Mouse (Mus musculus): ENCODE results near the gene Adgre5. TPM values are rescaled to one million over a fixed set of nuclear protein-coding genes. Genes with fewer than 3 reads are reported as not detected.

The Adgre5 gene
- polyA plus RNA-seq, 1 experiment from 2014 or later: 17.1 TPM

DNA sequence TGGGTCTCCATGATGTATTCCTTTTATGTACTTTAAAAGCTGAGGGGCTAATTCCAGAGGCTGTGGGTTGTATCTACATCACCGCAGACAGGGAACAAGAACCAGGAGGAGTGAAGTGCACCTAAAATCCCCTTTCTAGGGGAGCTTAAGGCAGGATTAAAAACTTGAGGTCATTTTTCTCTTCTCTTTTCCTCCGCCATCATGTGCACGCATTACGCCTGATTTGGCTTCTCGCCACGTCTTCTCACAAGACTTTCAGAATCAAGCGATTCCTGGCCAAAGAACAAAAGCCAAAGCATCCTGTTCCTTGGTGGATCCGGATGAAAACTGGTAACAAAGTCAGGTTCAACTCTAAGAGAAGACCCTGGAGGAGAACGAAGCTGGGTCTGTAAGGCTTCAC, 8.1 kb upstream of the Adgre5 start:
- WGBS: 51% methylated on average over 9 of the region's 9 CpGs

DNA sequence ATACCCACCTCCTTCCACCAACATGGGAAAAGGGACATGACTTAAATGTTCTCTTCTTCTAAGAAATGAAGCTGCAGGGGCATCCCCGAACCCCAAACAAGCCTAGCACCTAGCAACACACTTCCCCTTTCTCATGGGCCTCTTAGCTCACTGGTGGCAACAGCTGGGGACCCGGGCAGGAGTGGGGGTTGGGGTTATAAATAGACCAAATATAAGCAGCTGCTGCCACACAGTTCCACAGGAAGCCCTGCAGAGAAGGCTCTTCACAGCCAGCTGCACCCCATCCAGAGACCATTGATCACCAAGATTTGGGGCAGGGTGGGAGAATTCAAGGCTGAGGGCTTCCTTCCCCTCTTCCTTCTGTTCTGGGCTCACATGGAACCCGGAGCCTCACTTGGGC, 7.6 kb upstream of the Adgre5 start:
- peak; percentile 64; the same call in 1 of the 2 replicates for ATAC-seq (ENCODE audit: low FRiP score, low TSS enrichment)
- WGBS: 35% methylated on average over 3 of the region's 3 CpGs
- no peak overlapping the region for H3K4me3 ChIP-seq (ENCODE audit: low read depth, low read length)
- no peak overlapping the region for H3K9ac ChIP-seq (ENCODE audit: low read length)
- peak overlapping the region; percentile 61; the same call in 1 of the 2 replicates for H3K27ac ChIP-seq (replicated peaks)
- no peaks in the 10 kb centered on the region for H3K9me3 ChIP-seq (ENCODE audit: control insufficient read depth, low read length)
- DNase-seq (ENCODE audit: low spot score): peak; percentile 18
- TF ChIP-seq CTCF (IDR thresholded peaks at IDR 0.05; ENCODE audit: low read depth) (no peak), EP300 (optimal IDR thresholded peaks at IDR 0.05) (no peak)
- no peaks in the 10 kb centered on the region for H3K27me3 ChIP-seq (ENCODE audit: control insufficient read depth, insufficient read depth, low read length)
- H3K36me3 ChIP-seq (ENCODE audit: control insufficient read depth, insufficient read depth, low read length): no peaks in the 10 kb centered on the region
- no peak overlapping the region for H3K4me2 ChIP-seq (replicated peaks; ENCODE audit: low read depth)
- 0 out of 2 replicates have a peak, but pooled peaks cover 2% of the 10 kb centered on the region for H3K4me1 ChIP-seq (replicated peaks; ENCODE audit: control insufficient read depth, insufficient read depth)

More for the DNA sequence above, 8.1 kb upstream of the Adgre5 start:
- no peak for TF ChIP-seq EP300 (optimal IDR thresholded peaks at IDR 0.05)
- TF ChIP-seq CTCF (IDR thresholded peaks at IDR 0.05; ENCODE audit: low read depth): no peak
- Histone ChIP-seq H3K27me3 (ENCODE audit: control insufficient read depth, insufficient read depth, low read length) (no peaks in the 10 kb centered on the region), H3K27ac (replicated peaks) (0 out of 2 replicates have a peak overlapping the region, but pooled peaks have one; percentile 30), H3K36me3 (ENCODE audit: control insufficient read depth, insufficient read depth, low read length) (no peaks in the 10 kb centered on the region), H3K9me3 (ENCODE audit: control insufficient read depth, low read length) (no peaks in the 10 kb centered on the region), H3K4me1 (replicated peaks; ENCODE audit: control insufficient read depth, insufficient read depth) (0 out of 2 replicates have a peak, but pooled peaks cover 2% of the 10 kb centered on the region), H3K4me2 (replicated peaks; ENCODE audit: low read depth) (no peak overlapping the region), H3K4me3 (ENCODE audit: low read depth, low read length) (no peak overlapping the region), H3K9ac (ENCODE audit: low read length) (no peak overlapping the region)
- DNase-seq (ENCODE audit: low spot score) (no peak), ATAC-seq (ENCODE audit: low FRiP score, low TSS enrichment) (no peak)

- peak; percentile 69; the same call in 1 of the 2 replicates for ATAC-seq (ENCODE audit: low FRiP score, low TSS enrichment)
- peak overlapping the region; percentile 61 for H3K27ac ChIP-seq (replicated peaks)
- H3K36me3 ChIP-seq (ENCODE audit: control insufficient read depth, insufficient read depth, low read length): no peaks in the 10 kb centered on the region
- H3K4me1 ChIP-seq (replicated peaks; ENCODE audit: control insufficient read depth, insufficient read depth): 0 out of 2 replicates have a peak, but pooled peaks cover 2% of the 10 kb centered on the region
- H3K4me3 ChIP-seq (ENCODE audit: low read depth, low read length): peak overlapping the region; percentile 27
- peak overlapping the region; percentile 51 for H3K4me2 ChIP-seq (replicated peaks; ENCODE audit: low read depth)
- TF ChIP-seq CTCF (IDR thresholded peaks at IDR 0.05; ENCODE audit: low read depth) (peak; percentile 30), EP300 (optimal IDR thresholded peaks at IDR 0.05) (no peak)
- H3K9me3 ChIP-seq (ENCODE audit: control insufficient read depth, low read length): no peaks in the 10 kb centered on the region
- DNase-seq (ENCODE audit: low spot score): no peak
- H3K9ac ChIP-seq (ENCODE audit: low read length): peak overlapping the region; percentile 50
- 3% methylated on average over 28 of the region's 28 CpGs for WGBS
- H3K27me3 ChIP-seq (ENCODE audit: control insufficient read depth, insufficient read depth, low read length): no peaks in the 10 kb centered on the region
Observed at GRCm38 (mm10) chr8:83747661-83748346, 6.7 kb upstream of the Adgre5 start.

GRCm38 (mm10) chr8:83744070-83744469, 2.9 kb upstream of the Adgre5 start:
- H3K9ac ChIP-seq (ENCODE audit: low read length): no peak overlapping the region
- no peak overlapping the region for H3K27ac ChIP-seq (replicated peaks)
- 82% methylated on average over 4 of the region's 4 CpGs for WGBS
- DNase-seq (ENCODE audit: low spot score) (no peak), ATAC-seq (ENCODE audit: low FRiP score, low TSS enrichment) (no peak)
- H3K4me3 ChIP-seq (ENCODE audit: low read depth, low read length): no peak overlapping the region
- no peaks in the 10 kb centered on the region for H3K27me3 ChIP-seq (ENCODE audit: control insufficient read depth, insufficient read depth, low read length)
- H3K4me1 ChIP-seq (replicated peaks; ENCODE audit: control insufficient read depth, insufficient read depth): peaks cover 5% of the 10 kb centered on the region; the same call in 1 of the 2 replicates
- no peak overlapping the region for H3K4me2 ChIP-seq (replicated peaks; ENCODE audit: low read depth)
- TF ChIP-seq CTCF (IDR thresholded peaks at IDR 0.05; ENCODE audit: low read depth) (no peak), EP300 (optimal IDR thresholded peaks at IDR 0.05) (no peak)
- no peaks in the 10 kb centered on the region for H3K9me3 ChIP-seq (ENCODE audit: control insufficient read depth, low read length)
- H3K36me3 ChIP-seq (ENCODE audit: control insufficient read depth, insufficient read depth, low read length): no peaks in the 10 kb centered on the region

DNA sequence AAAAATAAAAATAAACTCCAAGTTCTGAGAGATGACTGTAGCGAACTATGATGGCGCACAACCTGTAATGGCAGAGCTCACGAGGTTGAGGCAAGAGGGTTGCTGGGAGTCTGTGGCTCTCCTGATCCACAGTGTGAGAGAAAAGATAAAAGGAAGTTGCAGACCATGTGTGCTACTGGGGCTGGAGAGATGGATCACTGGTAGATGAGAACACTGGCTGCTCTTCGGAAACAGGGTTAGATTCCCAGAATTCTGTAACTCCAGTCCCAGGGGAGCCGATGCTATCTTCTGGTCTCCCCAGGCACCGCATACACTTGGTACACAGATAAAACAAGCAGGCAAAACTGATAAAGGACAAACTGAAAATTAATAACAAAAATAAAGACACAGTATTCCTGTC, 1.8 kb upstream of the Adgre5 start:
- DNase-seq (ENCODE audit: low spot score) (no peak), ATAC-seq (ENCODE audit: low FRiP score, low TSS enrichment) (no peak)
- Histone ChIP-seq H3K4me2 (replicated peaks; ENCODE audit: low read depth) (no peak overlapping the region), H3K27ac (replicated peaks) (no peak overlapping the region), H3K27me3 (ENCODE audit: control insufficient read depth, insufficient read depth, low read length) (no peaks in the 10 kb centered on the region), H3K36me3 (ENCODE audit: control insufficient read depth, insufficient read depth, low read length) (no peaks in the 10 kb centered on the region), H3K4me1 (replicated peaks; ENCODE audit: control insufficient read depth, insufficient read depth) (peaks cover 7% of the 10 kb centered on the region; the same call in 1 of the 2 replicates), H3K9me3 (ENCODE audit: control insufficient read depth, low read length) (no peaks in the 10 kb centered on the region), H3K9ac (ENCODE audit: low read length) (no peak overlapping the region), H3K4me3 (ENCODE audit: low read depth, low read length) (no peak overlapping the region)
- 93% methylated on average over 6 of the region's 6 CpGs for WGBS
- TF ChIP-seq CTCF (IDR thresholded peaks at IDR 0.05; ENCODE audit: low read depth) (no peak), EP300 (optimal IDR thresholded peaks at IDR 0.05) (no peak)

Measured in stomach, postnatal 0 days (tissue).